Mouse (Mus musculus) stomach, embryonic 15.5 days (tissue): ENCODE measurements around the gene Cbx1. TPM values are rescaled to one million over a fixed set of nuclear protein-coding genes. Genes with fewer than 3 reads are reported as not detected.

Experiments
- ATAC-seq: fragments of 200-750 bp; cut with Nextera tagmentation; 2 replicates; pipeline ENCODE4 v1.8.0; 2017; ENCODE audit warnings: low read depth, moderate number of reproducible peaks, moderate TSS enrichment; ENCODE audit not compliant: insufficient read depth, low FRiP score
- H3K27ac ChIP-seq: fragments of 300-500 bp; sonication (generic); 2 replicates; pipeline ENCODE4 v1.5.1; 2015; ENCODE audit warnings: mild to moderate bottlenecking, inconsistent platforms
- H3K27me3 ChIP-seq: fragments of 300-500 bp; sonication (generic); replicated peaks from 2 replicates; pipeline ENCODE4 v1.6.1; 2015; ENCODE audit warnings: inconsistent platforms
- H3K36me3 ChIP-seq: fragments of 300-500 bp; sonication (generic); 2 replicates; pipeline ENCODE4 v1.6.1; 2015; ENCODE audit warnings: inconsistent platforms
- H3K4me1 ChIP-seq: fragments of 300-500 bp; sonication (generic); 2 replicates; pipeline ENCODE4 v1.6.1; 2015; ENCODE audit warnings: inconsistent platforms
- H3K4me2 ChIP-seq: fragments of 300-500 bp; sonication (generic); 2 replicates; pipeline ENCODE4 v1.6.1; 2015; ENCODE audit warnings: mild to moderate bottlenecking, inconsistent platforms
- H3K4me3 ChIP-seq: fragments of 300-500 bp; sonication (generic); replicated peaks from 2 replicates; pipeline ENCODE4 v1.5.1; 2015; ENCODE audit warnings: inconsistent platforms
- H3K9ac ChIP-seq: fragments of 300-500 bp; sonication (generic); 2 replicates; pipeline ENCODE4 v1.6.1; 2015; ENCODE audit warnings: inconsistent platforms
- H3K9me3 ChIP-seq: fragments of 300-500 bp; sonication (generic); 2 replicates; pipeline ENCODE4 v1.6.1; 2016; ENCODE audit warnings: inconsistent platforms
- WGBS: fragments of 180-500 bp; shearing (Covaris S2); methylation state at CpG from one replicate; pipeline ENCODE4 v1.1.7; 2015; 5-methylcytosine and 5-hydroxymethylcytosine counted together
- polyA plus RNA-seq: library from polyadenylated mRNA; unstranded; fragments of >200 nt; fragmentation: Nextera tagmentation; extraction: Ambion mirVana; gene quantifications from 2 replicates; pipeline ENCODE4 v1.2.1, GENCODE M21; 2015

The Cbx1 gene
- polyA plus RNA-seq, 1 experiment from 2014 or later = 99.2 TPM

DNA sequence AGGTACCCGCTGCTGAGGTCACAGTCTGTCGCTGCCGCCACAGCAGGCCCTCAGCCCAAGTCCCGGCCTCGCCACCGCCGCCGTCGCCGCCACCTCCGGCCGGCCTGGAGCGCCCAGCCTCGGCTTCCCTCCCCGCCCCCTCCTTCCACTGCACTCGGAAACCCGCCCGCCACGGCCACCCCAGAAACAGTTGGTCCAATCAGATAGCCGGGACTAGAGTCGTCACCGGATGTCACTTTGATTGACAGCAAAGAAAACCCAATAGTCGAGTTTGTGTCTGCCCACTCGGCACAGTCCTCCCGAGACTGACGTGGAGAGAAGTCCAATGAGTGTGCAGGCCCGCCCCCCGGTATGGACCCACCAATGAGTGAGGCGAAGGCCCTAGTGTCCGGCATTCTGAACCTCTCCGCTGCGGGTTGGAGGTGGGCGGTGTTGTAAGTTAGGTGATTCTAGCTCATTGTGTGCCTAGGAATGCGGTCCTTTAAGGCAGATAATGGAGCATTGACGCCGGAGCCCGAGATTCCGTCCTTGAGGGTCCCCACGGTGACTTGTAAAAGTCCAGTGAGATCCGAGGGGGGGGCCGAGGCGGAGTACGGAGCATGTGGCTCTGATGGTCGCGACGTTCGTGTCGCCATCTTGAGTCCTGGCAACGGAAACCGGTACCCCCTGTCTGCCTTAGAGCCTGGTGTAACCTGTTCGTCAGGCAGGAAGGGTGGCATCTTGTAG lies 41.0 kb downstream of the Cbx1 start, which contains the start of gene Nfe2l1:
Gene Nfe2l1 (minus strand): TSS at position 156 of the 726 bp plus-strand sequence.
- Histone ChIP-seq H3K4me3 (peak within 1 kb of the TSS; percentile 77), H3K36me3 (0 out of 2 replicates have a peak, but pooled peaks cover 13% of the 10 kb centered on the region), H3K27me3 (no peaks in the 10 kb centered on the region), H3K9ac (peak within 1 kb of the TSS; percentile 85), H3K4me2 (peak within 1 kb of the TSS; percentile 71), H3K4me1 (peaks cover 38% of the 10 kb centered on the region), H3K27ac (peak within 1 kb of the TSS; percentile 98), H3K9me3 (no peaks in the 10 kb centered on the region)
- ATAC-seq = peak; percentile 98
- WGBS = under 1% methylated on average over 50 of the region's 51 CpGs

DNA sequence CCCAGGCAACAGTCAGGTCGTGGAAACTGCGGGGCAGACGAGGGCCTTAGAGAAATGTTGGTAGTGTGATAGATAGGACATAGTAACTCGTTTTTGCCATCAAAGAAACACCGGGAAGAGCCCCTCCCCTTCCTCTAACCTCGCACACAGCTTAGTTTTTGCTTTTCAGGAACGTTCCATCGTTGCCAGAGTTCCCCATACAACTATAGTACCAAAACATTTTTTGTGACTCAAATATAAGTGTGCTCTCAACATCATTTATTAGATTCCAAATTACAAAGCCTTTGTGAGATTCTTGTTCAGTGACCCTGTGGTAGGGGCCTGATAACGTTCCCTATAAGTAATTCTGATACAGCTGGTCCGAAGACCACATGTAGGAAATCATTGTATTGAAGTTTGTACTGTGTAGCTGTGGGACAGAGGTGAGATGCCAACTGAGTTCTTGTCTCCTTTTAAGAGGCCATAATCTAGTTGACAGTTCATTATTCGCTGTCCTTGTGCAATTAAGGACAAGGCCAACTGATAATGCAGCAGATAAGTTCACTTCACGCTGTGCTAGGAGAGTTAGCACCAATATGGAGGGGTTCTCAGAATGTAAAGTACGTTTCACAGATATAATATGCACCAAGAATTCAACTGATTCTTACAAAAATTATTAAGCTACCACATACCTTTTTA lies 41.8 kb downstream of the Cbx1 start:
- ATAC-seq = no peak
- 0 out of 2 replicates have a peak, but pooled peaks cover 13% of the 10 kb centered on the region for H3K36me3 ChIP-seq
- peak overlapping the region; percentile 77 for H3K4me3 ChIP-seq
- no peaks in the 10 kb centered on the region for H3K9me3 ChIP-seq
- H3K9ac ChIP-seq = peak overlapping the region; percentile 61
- 15% methylated on average over 13 of the region's 13 CpGs for WGBS
- no peaks in the 10 kb centered on the region for H3K27me3 ChIP-seq
- peak overlapping the region; percentile 57 for H3K4me2 ChIP-seq
- peak overlapping the region; percentile 98 for H3K27ac ChIP-seq
- peaks cover 31% of the 10 kb centered on the region for H3K4me1 ChIP-seq

DNA sequence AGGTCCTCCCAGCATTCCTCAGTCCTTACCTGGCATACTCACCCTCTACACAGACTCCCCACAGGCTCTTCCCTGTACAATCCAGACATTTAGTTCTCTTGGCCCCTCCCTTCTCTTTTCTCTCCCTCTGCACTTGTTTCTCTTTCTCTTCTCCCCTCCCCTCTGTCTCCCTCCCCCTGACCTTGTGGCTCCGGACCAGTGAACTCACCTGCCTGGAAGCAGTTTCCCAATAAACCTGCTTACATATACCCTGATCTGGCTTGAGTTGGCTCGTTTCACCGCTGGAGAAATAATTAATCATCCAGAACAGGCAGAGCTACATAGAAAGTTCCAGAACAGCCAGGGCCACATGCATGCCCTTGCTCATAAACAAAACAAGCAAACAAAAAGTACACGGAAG lies 42.6 kb downstream of the Cbx1 start:
- 45% methylated on average over 4 of the region's 4 CpGs for whole genome bisulfite sequencing
- no peak overlapping the region for H3K4me2 ChIP-seq
- no peak overlapping the region for H3K4me3 ChIP-seq
- H3K27me3 ChIP-seq = no peaks in the 10 kb centered on the region
- peak overlapping the region; percentile 35; the same call in 1 of the 2 replicates for H3K27ac ChIP-seq
- no peak overlapping the region for H3K9ac ChIP-seq
- H3K9me3 ChIP-seq = no peaks in the 10 kb centered on the region
- peaks cover 23% of the 10 kb centered on the region for H3K4me1 ChIP-seq
- no peak for ATAC-seq
- 0 out of 2 replicates have a peak, but pooled peaks cover 7% of the 10 kb centered on the region for H3K36me3 ChIP-seq

DNA sequence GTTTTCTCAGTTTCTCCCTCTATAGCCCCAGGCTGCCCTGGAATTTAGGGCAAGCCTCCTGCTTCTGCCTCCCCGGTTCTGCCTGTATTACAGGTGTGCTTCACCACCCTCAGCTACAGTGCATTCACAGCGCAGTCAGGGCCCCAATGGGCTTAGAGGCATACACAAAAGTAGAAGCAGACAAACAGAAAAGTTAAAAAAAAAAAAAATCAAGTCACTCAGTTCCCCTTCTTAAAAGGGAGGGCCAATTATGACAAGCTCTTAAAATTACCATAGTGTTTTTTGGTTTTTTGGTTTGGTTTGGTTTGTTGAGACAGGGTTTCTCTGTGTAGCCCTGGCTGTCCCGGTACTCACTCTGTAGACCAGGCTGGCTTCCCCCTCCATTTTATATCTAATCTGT lies 43.6 kb downstream of the Cbx1 start:
- Histone ChIP-seq H3K9ac (no peak overlapping the region), H3K36me3 (no peaks in the 10 kb centered on the region), H3K27me3 (no peaks in the 10 kb centered on the region), H3K4me1 (peaks cover 13% of the 10 kb centered on the region), H3K27ac (no peak overlapping the region), H3K4me3 (no peak overlapping the region), H3K4me2 (no peak overlapping the region), H3K9me3 (no peaks in the 10 kb centered on the region)
- WGBS = 93% methylated on average over 3 of the region's 3 CpGs
- ATAC-seq = no peak

DNA sequence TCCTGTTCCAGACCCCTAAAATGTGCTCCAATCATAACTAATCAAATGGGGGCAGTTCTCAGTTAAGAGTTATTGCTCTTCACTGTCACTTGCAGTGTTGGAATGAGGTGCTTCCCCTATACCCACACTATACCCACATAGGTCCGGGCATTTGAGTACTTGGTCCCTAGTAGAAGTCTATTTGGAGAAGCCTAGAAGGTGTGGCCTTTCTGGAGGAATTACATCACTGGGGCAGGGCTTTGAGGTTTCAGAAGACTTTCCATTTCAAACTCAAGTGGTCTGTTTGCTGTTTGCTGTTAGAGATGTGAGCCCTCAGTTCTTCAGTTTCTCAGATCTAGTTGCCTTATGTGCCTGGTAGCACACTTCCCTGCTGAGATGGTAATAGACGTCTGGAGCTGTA lies 44.0 kb downstream of the Cbx1 start:
- Histone ChIP-seq H3K4me2 (no peak overlapping the region), H3K27ac (no peak overlapping the region), H3K4me1 (peaks cover 8% of the 10 kb centered on the region), H3K9ac (no peak overlapping the region), H3K36me3 (no peaks in the 10 kb centered on the region), H3K9me3 (no peaks in the 10 kb centered on the region), H3K4me3 (no peak overlapping the region), H3K27me3 (no peaks in the 10 kb centered on the region)
- no peak for ATAC-seq
- WGBS = 64% methylated on average over 2 of the region's 2 CpGs

DNA sequence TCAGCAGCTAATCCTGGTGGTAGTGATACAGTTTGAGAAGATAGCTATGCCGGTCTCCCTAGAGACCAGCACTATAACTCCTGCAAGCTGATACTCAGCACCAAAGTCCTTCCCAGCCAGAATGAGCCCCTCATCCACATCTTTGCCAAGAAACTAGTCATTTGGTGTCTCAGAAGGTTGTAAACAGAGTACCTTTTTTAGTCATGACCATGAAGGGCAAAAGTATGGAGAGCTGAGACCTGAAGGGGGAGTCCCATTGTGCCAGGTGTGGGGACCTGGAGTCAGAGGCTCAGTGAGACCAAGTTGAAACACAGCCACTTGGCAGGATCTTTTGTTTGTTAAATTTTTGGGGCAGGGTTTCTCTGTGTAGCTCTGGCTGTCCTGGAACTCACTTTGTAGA lies 45.2 kb downstream of the Cbx1 start:
- ATAC-seq = no peak
- 91% methylated on average over 1 of the region's 1 CpGs for WGBS
- Histone ChIP-seq H3K4me1 (no peaks in the 10 kb centered on the region; the same call in 1 of the 2 replicates), H3K27ac (no peak overlapping the region), H3K4me3 (no peak overlapping the region), H3K9ac (no peak overlapping the region), H3K9me3 (no peaks in the 10 kb centered on the region), H3K4me2 (no peak overlapping the region), H3K27me3 (no peaks in the 10 kb centered on the region), H3K36me3 (no peaks in the 10 kb centered on the region)

DNA sequence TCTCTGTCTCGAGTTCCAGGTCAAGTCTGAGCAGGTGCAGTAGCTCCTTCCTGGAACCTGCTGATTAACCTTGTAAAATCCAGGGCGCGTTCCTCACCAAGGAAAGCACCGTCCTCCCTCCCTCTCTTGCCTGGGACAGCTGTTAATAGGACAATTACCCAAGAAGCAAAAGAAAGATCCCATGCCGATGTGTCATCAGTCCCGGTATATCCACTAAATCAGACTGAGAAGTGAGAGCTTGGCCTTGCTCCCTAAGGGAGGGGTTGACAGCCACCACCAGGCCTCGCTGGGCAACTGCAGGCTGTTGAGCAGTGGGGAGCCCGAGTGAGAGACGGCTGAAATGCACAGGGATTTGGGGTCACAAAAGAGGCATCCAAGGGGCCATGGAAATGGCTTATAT lies 48.4 kb downstream of the Cbx1 start:
- Histone ChIP-seq H3K4me2 (no peak overlapping the region), H3K9me3 (no peaks in the 10 kb centered on the region), H3K36me3 (no peaks in the 10 kb centered on the region), H3K9ac (no peak overlapping the region), H3K4me1 (no peaks in the 10 kb centered on the region; the same call in 1 of the 2 replicates), H3K4me3 (no peak overlapping the region), H3K27me3 (no peaks in the 10 kb centered on the region), H3K27ac (no peak overlapping the region)
- no peak for ATAC-seq
- WGBS = 30% methylated on average over 9 of the region's 9 CpGs

DNA sequence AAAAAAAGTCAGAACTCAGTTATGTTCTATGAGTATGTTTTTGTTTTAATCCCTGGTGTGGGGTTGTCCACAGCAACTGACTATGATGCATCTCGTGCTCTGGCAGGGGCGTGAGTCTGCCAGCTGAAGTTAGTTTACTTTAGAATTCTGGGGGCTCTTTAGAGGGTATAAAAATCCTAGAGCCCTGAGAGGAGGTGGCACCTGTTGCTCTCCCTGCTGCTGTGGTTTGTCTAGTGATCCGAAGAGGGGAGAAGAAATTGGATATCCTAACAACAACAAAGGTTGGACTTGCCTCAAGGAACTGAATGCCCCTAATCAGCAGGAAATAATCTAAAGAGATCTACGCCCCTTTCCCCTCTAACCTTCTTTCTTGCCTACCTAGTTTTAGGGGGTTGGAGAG lies 49.4 kb downstream of the Cbx1 start:
- Histone ChIP-seq H3K9ac (no peak overlapping the region), H3K9me3 (no peaks in the 10 kb centered on the region), H3K27me3 (no peaks in the 10 kb centered on the region), H3K36me3 (no peaks in the 10 kb centered on the region), H3K27ac (no peak overlapping the region), H3K4me1 (no peaks in the 10 kb centered on the region; the same call in 1 of the 2 replicates), H3K4me3 (no peak overlapping the region), H3K4me2 (no peak overlapping the region)
- WGBS = 55% methylated on average over 4 of the region's 4 CpGs
- no peak for ATAC-seq

DNA sequence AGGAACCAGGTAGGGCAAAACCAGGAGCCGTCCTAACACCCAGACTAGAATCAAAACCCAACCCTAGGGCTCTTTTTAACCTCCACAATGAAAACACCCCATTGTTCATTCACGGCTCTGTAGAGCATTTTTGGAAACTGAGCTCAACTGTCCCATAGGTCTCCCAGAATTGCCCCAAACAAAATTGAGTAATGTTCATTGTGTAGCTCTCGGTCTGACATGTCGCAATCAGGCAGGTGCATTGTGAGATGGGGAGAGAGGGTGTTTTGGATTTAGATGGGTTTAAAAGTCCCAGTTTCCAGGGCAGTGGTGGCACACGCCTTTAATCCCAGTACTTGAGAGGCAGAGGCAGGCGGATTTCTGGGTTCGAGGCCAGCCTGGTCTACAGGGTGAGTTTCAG lies 50.5 kb downstream of the Cbx1 start:
- no peak overlapping the region for H3K9ac ChIP-seq
- no peaks in the 10 kb centered on the region for H3K27me3 ChIP-seq
- WGBS = 76% methylated on average over 7 of the region's 7 CpGs
- no peak for ATAC-seq
- no peaks in the 10 kb centered on the region for H3K9me3 ChIP-seq
- H3K4me3 ChIP-seq = no peak overlapping the region
- H3K4me2 ChIP-seq = no peak overlapping the region
- no peak overlapping the region for H3K27ac ChIP-seq
- no peaks in the 10 kb centered on the region for H3K36me3 ChIP-seq
- H3K4me1 ChIP-seq = no peaks in the 10 kb centered on the region; the same call in 1 of the 2 replicates

DNA sequence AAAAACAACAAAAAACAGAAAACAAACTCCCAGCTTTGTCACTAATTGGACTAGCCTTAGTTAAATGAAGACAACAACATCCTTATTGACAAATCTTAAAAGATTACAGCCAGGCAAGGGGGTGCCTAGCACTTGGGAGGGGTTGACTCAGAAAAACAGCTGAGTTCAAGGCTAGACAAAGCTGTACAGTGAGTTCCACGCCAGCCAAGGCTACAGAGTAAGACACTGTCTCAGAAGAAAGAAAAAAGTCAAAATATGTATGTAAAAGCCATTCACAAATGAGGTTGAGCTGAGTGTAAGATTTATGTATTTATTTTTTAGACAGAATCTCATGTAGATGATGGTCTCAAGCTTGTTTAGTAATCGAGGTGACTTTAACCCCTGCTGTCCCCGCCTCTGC lies 51.0 kb downstream of the Cbx1 start:
- no peak for ATAC-seq
- Histone ChIP-seq H3K27ac (no peak overlapping the region), H3K9me3 (no peaks in the 10 kb centered on the region), H3K27me3 (no peaks in the 10 kb centered on the region), H3K9ac (no peak overlapping the region), H3K36me3 (no peaks in the 10 kb centered on the region), H3K4me2 (no peak overlapping the region), H3K4me3 (no peak overlapping the region), H3K4me1 (no peaks in the 10 kb centered on the region; the same call in 1 of the 2 replicates)
- 73% methylated on average over 3 of the region's 3 CpGs for WGBS

DNA sequence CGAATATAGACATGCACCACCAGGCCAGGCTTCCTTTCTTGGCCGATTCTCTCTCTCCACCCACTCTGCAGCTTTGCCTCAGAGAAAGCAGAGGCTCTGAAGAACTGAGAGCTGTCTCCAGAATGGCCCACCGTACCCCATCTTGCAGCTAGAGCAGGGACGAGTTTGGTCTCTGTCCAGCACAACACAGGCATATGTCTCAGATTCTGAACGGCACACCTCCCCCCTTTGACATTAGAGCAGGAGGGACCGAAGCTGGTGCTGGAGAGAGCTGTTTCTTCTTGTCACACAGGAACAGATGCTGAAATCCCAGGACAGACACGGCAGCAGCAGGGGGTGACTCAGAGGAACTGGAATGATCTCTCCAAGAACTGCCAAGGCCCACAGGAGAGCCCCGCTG lies 51.4 kb downstream of the Cbx1 start:
- H3K9ac ChIP-seq = no peak overlapping the region
- no peaks in the 10 kb centered on the region for H3K27me3 ChIP-seq
- no peak overlapping the region for H3K4me3 ChIP-seq
- no peak overlapping the region for H3K27ac ChIP-seq
- H3K9me3 ChIP-seq = no peaks in the 10 kb centered on the region
- H3K4me2 ChIP-seq = no peak overlapping the region
- no peak for ATAC-seq
- WGBS = 39% methylated on average over 8 of the region's 8 CpGs
- H3K4me1 ChIP-seq = no peaks in the 10 kb centered on the region; the same call in 1 of the 2 replicates
- H3K36me3 ChIP-seq = no peaks in the 10 kb centered on the region

DNA sequence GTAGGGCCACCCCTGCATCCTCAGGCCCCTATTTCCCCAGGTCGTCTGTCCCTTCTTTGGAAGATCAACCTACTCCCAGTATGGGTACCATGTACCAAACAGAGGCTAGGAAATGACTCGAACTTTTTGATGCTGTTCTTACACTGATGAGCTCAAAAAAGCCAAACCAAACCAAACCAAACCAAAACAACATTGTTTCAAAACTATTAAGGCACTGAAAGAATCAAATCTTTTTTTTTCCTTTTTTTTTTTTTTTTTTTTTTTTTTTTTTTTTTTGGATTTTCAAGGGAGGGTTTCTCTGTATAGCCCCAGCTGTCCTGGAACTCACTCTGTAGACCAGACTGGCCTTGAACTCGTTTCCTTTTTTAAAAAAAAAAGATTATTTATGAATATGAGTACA lies 54.7 kb downstream of the Cbx1 start:
- Histone ChIP-seq H3K9me3 (no peaks in the 10 kb centered on the region), H3K36me3 (no peaks in the 10 kb centered on the region), H3K4me1 (no peaks in the 10 kb centered on the region; the same call in 1 of the 2 replicates), H3K27ac (no peak overlapping the region), H3K27me3 (no peaks in the 10 kb centered on the region), H3K4me2 (no peak overlapping the region), H3K4me3 (no peak overlapping the region), H3K9ac (no peak overlapping the region)
- 64% methylated on average over 3 of the region's 3 CpGs for WGBS
- ATAC-seq = no peak
